Mouse (Mus musculus) testis, adult 2 months (tissue): ENCODE results near the gene 9430038I01Rik. TPM values are rescaled to one million over a fixed set of nuclear protein-coding genes. Genes with fewer than 3 reads are reported as not detected.

Experiments used
- H3K27ac ChIP-seq: fragments of 200-500 bp; 2 replicates; pipeline ENCODE4 v1.5.1; 2012; ENCODE audit warnings: low read depth, low read length; ENCODE audit not compliant: control insufficient read depth, insufficient read depth
- H3K27me3 ChIP-seq: fragments of 200-500 bp; 2 replicates; pipeline ENCODE4 v1.6.1; 2012; ENCODE audit warnings: mild to moderate bottlenecking, low read length, moderate library complexity; ENCODE audit not compliant: control insufficient read depth, insufficient read depth
- H3K36me3 ChIP-seq: fragments of 200-500 bp; 2 replicates; pipeline ENCODE4 v1.6.1; 2012; ENCODE audit warnings: mild to moderate bottlenecking, low read length; ENCODE audit not compliant: control insufficient read depth, insufficient read depth
- H3K4me1 ChIP-seq: fragments of 200-500 bp; 2 replicates; pipeline ENCODE4 v1.6.1; 2012; ENCODE audit warnings: low read length; ENCODE audit not compliant: control insufficient read depth, insufficient read depth
- H3K4me3 ChIP-seq: fragments of 200-500 bp; 2 replicates; pipeline ENCODE4 v1.5.1; 2012; ENCODE audit warnings: low read depth, mild to moderate bottlenecking, low read length, moderate library complexity, mixed read lengths; ENCODE audit not compliant: control insufficient read depth
- CTCF ChIP-seq: fragments of 200-500 bp; IDR thresholded peaks from 2 replicates; pipeline ENCODE4 v1.5.1; 2012; ENCODE audit warnings: low read depth, mild to moderate bottlenecking, inconsistent platforms, low read length, moderate library complexity; ENCODE audit not compliant: control insufficient read depth, insufficient read depth, insufficient replicate concordance
- POLR2A ChIP-seq: fragments of 200-500 bp; IDR thresholded peaks from 2 replicates; pipeline ENCODE4 v1.6.1; 2012; ENCODE audit warnings: low read depth, mild to moderate bottlenecking, inconsistent platforms, low read length, moderate library complexity; ENCODE audit not compliant: control insufficient read depth
- polyA plus RNA-seq: library from polyadenylated mRNA; depleted of rRNA; stranded (reverse); fragments of >200 nt; gene quantifications from 2 replicates; pipeline ENCODE4 v1.2.3, GENCODE M21; 2012; rRNA removed

9430038I01Rik gene
- polyA plus RNA-seq, 1 experiment: 2.6 TPM

- no peak for TF ChIP-seq CTCF
- no peak for TF ChIP-seq POLR2A
- Histone ChIP-seq H3K4me1 (no peaks in the 10 kb centered on the region), H3K27me3 (no peaks in the 10 kb centered on the region), H3K4me3 (no peak overlapping the region), H3K27ac (no peak overlapping the region), H3K36me3 (no peaks in the 10 kb centered on the region)
These were observed 45.5 kb downstream of the 9430038I01Rik start for GRCm38 (mm10) chr7:137365056-137365455.

GRCm38 (mm10) chr7:137364571-137364970, 46.0 kb downstream of the 9430038I01Rik start:
- Histone ChIP-seq H3K4me3 (no peak overlapping the region), H3K27me3 (no peaks in the 10 kb centered on the region), H3K36me3 (no peaks in the 10 kb centered on the region), H3K27ac (no peak overlapping the region), H3K4me1 (no peaks in the 10 kb centered on the region)
- no peak for TF ChIP-seq CTCF
- TF ChIP-seq POLR2A: no peak

- TF ChIP-seq CTCF (no peak), POLR2A (no peak)
- Histone ChIP-seq H3K27me3 (no peaks in the 10 kb centered on the region), H3K27ac (no peak overlapping the region), H3K36me3 (no peaks in the 10 kb centered on the region), H3K4me3 (no peak overlapping the region), H3K4me1 (no peaks in the 10 kb centered on the region)
These were observed 63.7 kb downstream of the 9430038I01Rik start for GRCm38 (mm10) chr7:137346860-137347259.

- Histone ChIP-seq H3K27me3 (no peaks in the 10 kb centered on the region), H3K36me3 (no peaks in the 10 kb centered on the region), H3K4me3 (no peak overlapping the region), H3K4me1 (no peaks in the 10 kb centered on the region), H3K27ac (no peak overlapping the region)
- no peak for TF ChIP-seq POLR2A
- no peak for TF ChIP-seq CTCF
These were observed 64.5 kb downstream of the 9430038I01Rik start for GRCm38 (mm10) chr7:137346068-137346467.

- no peak overlapping the region for H3K27ac ChIP-seq
- no peak overlapping the region for H3K4me3 ChIP-seq
- H3K36me3 ChIP-seq: no peaks in the 10 kb centered on the region
- H3K4me1 ChIP-seq: no peaks in the 10 kb centered on the region
- TF ChIP-seq POLR2A: no peak
- no peak for TF ChIP-seq CTCF
- H3K27me3 ChIP-seq: no peaks in the 10 kb centered on the region
These were observed 76.6 kb downstream of the 9430038I01Rik start for GRCm38 (mm10) chr7:137333951-137334350.

Other genes with a start within 250 kb of the 9430038I01Rik start
- gene Ebf3, start 96.3 kb downstream of the 9430038I01Rik start, polyA plus RNA-seq: 2.6 and 3.1 TPM in 2 replicates
- 378 and 425 TPM in 2 replicates for gene Glrx3, start 26.9 kb upstream of the 9430038I01Rik start, polyA plus RNA-seq